Mouse (Mus musculus): Measurements from ENCODE around the gene Tmem108. TPM values are rescaled to one million over a fixed set of nuclear protein-coding genes. Genes with fewer than 3 reads are reported as not detected.

Tmem108 gene
- polyA plus RNA-seq, 1 experiment from 2014 or later, result 8.5 TPM

- Histone ChIP-seq H3K9ac (no peak overlapping the region), H3K27ac (replicated peaks) (no peak overlapping the region), H3K4me2 (replicated peaks) (no peak overlapping the region), H3K4me1 (peaks cover 10% of the 10 kb centered on the region), H3K4me3 (replicated peaks) (no peak overlapping the region), H3K27me3 (peaks cover 18% of the 10 kb centered on the region), H3K9me3 (replicated peaks) (no peaks in the 10 kb centered on the region), H3K36me3 (no peaks in the 10 kb centered on the region)
- 84% methylated on average over 7 of the region's 7 CpGs for WGBS
- ATAC-seq (ENCODE audit: insufficient number of reproducible peaks, low FRiP score, low TSS enrichment, low read depth), result no peak
Measured at GRCm38 (mm10) chr9:103758246-103758645, 3.4 kb downstream of the Tmem108 start.

- H3K9me3 ChIP-seq (replicated peaks), result no peaks in the 10 kb centered on the region
- H3K4me2 ChIP-seq (replicated peaks), result no peak overlapping the region
- no peaks in the 10 kb centered on the region for H3K27me3 ChIP-seq
- no peak overlapping the region for H3K9ac ChIP-seq
- H3K27ac ChIP-seq (replicated peaks), result no peak overlapping the region
- H3K4me3 ChIP-seq (replicated peaks), result no peak overlapping the region
- no peaks in the 10 kb centered on the region for H3K4me1 ChIP-seq
- no peaks in the 10 kb centered on the region for H3K36me3 ChIP-seq
- 90% methylated on average over 10 of the region's 10 CpGs for WGBS
- ATAC-seq (ENCODE audit: insufficient number of reproducible peaks, low FRiP score, low TSS enrichment, low read depth), result no peak
Measured at GRCm38 (mm10) chr9:103752618-103753017, 9.0 kb downstream of the Tmem108 start.

GRCm38 (mm10) chr9:103751568-103751967 lies 10.1 kb downstream of the Tmem108 start:
- WGBS, result 41% methylated on average over 9 of the region's 9 CpGs
- Histone ChIP-seq H3K36me3 (no peaks in the 10 kb centered on the region), H3K27me3 (no peaks in the 10 kb centered on the region), H3K9me3 (replicated peaks) (no peaks in the 10 kb centered on the region), H3K4me2 (replicated peaks) (no peak overlapping the region), H3K27ac (replicated peaks) (no peak overlapping the region), H3K4me1 (no peaks in the 10 kb centered on the region), H3K4me3 (replicated peaks) (no peak overlapping the region), H3K9ac (no peak overlapping the region)
- ATAC-seq (ENCODE audit: insufficient number of reproducible peaks, low FRiP score, low TSS enrichment, low read depth), result 0 out of 2 replicates have a peak, but pooled peaks have one; percentile 39

- no peaks in the 10 kb centered on the region for H3K36me3 ChIP-seq
- no peaks in the 10 kb centered on the region for H3K4me1 ChIP-seq
- no peak overlapping the region for H3K4me3 ChIP-seq (replicated peaks)
- 68% methylated on average over 9 of the region's 9 CpGs for WGBS
- H3K9me3 ChIP-seq (replicated peaks), result no peaks in the 10 kb centered on the region
- H3K9ac ChIP-seq, result no peak overlapping the region
- H3K4me2 ChIP-seq (replicated peaks), result no peak overlapping the region
- no peak overlapping the region for H3K27ac ChIP-seq (replicated peaks)
- H3K27me3 ChIP-seq, result no peaks in the 10 kb centered on the region
- ATAC-seq (ENCODE audit: insufficient number of reproducible peaks, low FRiP score, low TSS enrichment, low read depth), result no peak
Measured at GRCm38 (mm10) chr9:103750491-103750890, 11.1 kb downstream of the Tmem108 start.

- no peak overlapping the region for H3K4me2 ChIP-seq (replicated peaks)
- no peak for ATAC-seq (ENCODE audit: insufficient number of reproducible peaks, low FRiP score, low TSS enrichment, low read depth)
Measured at GRCm38 (mm10) chr9:103746598-103746997, 15.0 kb downstream of the Tmem108 start.

GRCm38 (mm10) chr9:103740145-103740544 lies 21.5 kb downstream of the Tmem108 start:
- no peak overlapping the region for H3K4me3 ChIP-seq (replicated peaks)
- 31% methylated on average over 12 of the region's 12 CpGs for WGBS
- no peak overlapping the region for H3K4me2 ChIP-seq (replicated peaks)
- no peaks in the 10 kb centered on the region for H3K9me3 ChIP-seq (replicated peaks)
- no peaks in the 10 kb centered on the region for H3K36me3 ChIP-seq
- no peaks in the 10 kb centered on the region for H3K27me3 ChIP-seq
- H3K27ac ChIP-seq (replicated peaks), result no peak overlapping the region
- H3K4me1 ChIP-seq, result no peaks in the 10 kb centered on the region
- H3K9ac ChIP-seq, result no peak overlapping the region
- no peak for ATAC-seq (ENCODE audit: insufficient number of reproducible peaks, low FRiP score, low TSS enrichment, low read depth)

More at GRCm38 (mm10) chr9:103746598-103746997, 15.0 kb downstream of the Tmem108 start:
- Histone ChIP-seq H3K4me1 (no peaks in the 10 kb centered on the region), H3K27me3 (no peaks in the 10 kb centered on the region), H3K9ac (no peak overlapping the region), H3K36me3 (no peaks in the 10 kb centered on the region), H3K4me3 (replicated peaks) (no peak overlapping the region), H3K27ac (replicated peaks) (no peak overlapping the region), H3K9me3 (replicated peaks) (no peaks in the 10 kb centered on the region)
- 84% methylated on average over 5 of the region's 5 CpGs for WGBS

- Histone ChIP-seq H3K4me3 (replicated peaks) (no peak overlapping the region), H3K9ac (no peak overlapping the region), H3K27me3 (no peaks in the 10 kb centered on the region), H3K4me1 (no peaks in the 10 kb centered on the region), H3K36me3 (no peaks in the 10 kb centered on the region), H3K27ac (replicated peaks) (no peak overlapping the region), H3K9me3 (replicated peaks) (no peaks in the 10 kb centered on the region), H3K4me2 (replicated peaks) (no peak overlapping the region)
- 84% methylated on average over 4 of the region's 4 CpGs for WGBS
- no peak for ATAC-seq (ENCODE audit: insufficient number of reproducible peaks, low FRiP score, low TSS enrichment, low read depth)
Measured at GRCm38 (mm10) chr9:103739062-103739461, 22.6 kb downstream of the Tmem108 start.

GRCm38 (mm10) chr9:103729716-103730115 lies 31.9 kb downstream of the Tmem108 start:
- 72% methylated on average over 2 of the region's 2 CpGs for WGBS
- no peaks in the 10 kb centered on the region for H3K36me3 ChIP-seq
- no peak overlapping the region for H3K9ac ChIP-seq
- H3K9me3 ChIP-seq (replicated peaks), result no peaks in the 10 kb centered on the region
- no peak overlapping the region for H3K27ac ChIP-seq (replicated peaks)
- ATAC-seq (ENCODE audit: insufficient number of reproducible peaks, low FRiP score, low TSS enrichment, low read depth), result no peak
- H3K4me1 ChIP-seq, result no peaks in the 10 kb centered on the region
- no peak overlapping the region for H3K4me3 ChIP-seq (replicated peaks)
- no peaks in the 10 kb centered on the region for H3K27me3 ChIP-seq
- H3K4me2 ChIP-seq (replicated peaks), result no peak overlapping the region

- Histone ChIP-seq H3K9ac (no peak overlapping the region), H3K4me3 (replicated peaks) (no peak overlapping the region), H3K27ac (replicated peaks) (no peak overlapping the region), H3K4me1 (no peaks in the 10 kb centered on the region), H3K9me3 (replicated peaks) (no peaks in the 10 kb centered on the region), H3K36me3 (no peaks in the 10 kb centered on the region), H3K4me2 (replicated peaks) (no peak overlapping the region), H3K27me3 (no peaks in the 10 kb centered on the region)
- no peak for ATAC-seq (ENCODE audit: insufficient number of reproducible peaks, low FRiP score, low TSS enrichment, low read depth)
- 60% methylated on average over 16 of the region's 16 CpGs for WGBS
Measured at GRCm38 (mm10) chr9:103726751-103727462, 34.7 kb downstream of the Tmem108 start.

- Histone ChIP-seq H3K27me3 (no peaks in the 10 kb centered on the region), H3K9me3 (replicated peaks) (no peaks in the 10 kb centered on the region), H3K27ac (replicated peaks) (no peak overlapping the region), H3K36me3 (no peaks in the 10 kb centered on the region), H3K4me1 (no peaks in the 10 kb centered on the region), H3K4me3 (replicated peaks) (no peak overlapping the region), H3K9ac (no peak overlapping the region), H3K4me2 (replicated peaks) (no peak overlapping the region)
- ATAC-seq (ENCODE audit: insufficient number of reproducible peaks, low FRiP score, low TSS enrichment, low read depth), result no peak
- 80% methylated on average over 7 of the region's 7 CpGs for WGBS
Measured at GRCm38 (mm10) chr9:103725497-103725896, 36.1 kb downstream of the Tmem108 start.

- H3K27ac ChIP-seq (replicated peaks), result no peak overlapping the region
- H3K9ac ChIP-seq, result no peak overlapping the region
- H3K36me3 ChIP-seq, result no peaks in the 10 kb centered on the region
- H3K9me3 ChIP-seq (replicated peaks), result no peaks in the 10 kb centered on the region
- no peak for ATAC-seq (ENCODE audit: insufficient number of reproducible peaks, low FRiP score, low TSS enrichment, low read depth)
- H3K4me1 ChIP-seq, result no peaks in the 10 kb centered on the region
- 78% methylated on average over 3 of the region's 3 CpGs for WGBS
- H3K27me3 ChIP-seq, result no peaks in the 10 kb centered on the region
- no peak overlapping the region for H3K4me2 ChIP-seq (replicated peaks)
- no peak overlapping the region for H3K4me3 ChIP-seq (replicated peaks)
Measured at GRCm38 (mm10) chr9:103721486-103721885, 40.2 kb downstream of the Tmem108 start.

GRCm38 (mm10) chr9:103721081-103721480 lies 40.6 kb downstream of the Tmem108 start:
- Histone ChIP-seq H3K4me1 (no peaks in the 10 kb centered on the region), H3K4me3 (replicated peaks) (no peak overlapping the region), H3K9me3 (replicated peaks) (no peaks in the 10 kb centered on the region), H3K4me2 (replicated peaks) (no peak overlapping the region), H3K27me3 (no peaks in the 10 kb centered on the region), H3K27ac (replicated peaks) (no peak overlapping the region), H3K36me3 (no peaks in the 10 kb centered on the region), H3K9ac (no peak overlapping the region)
- WGBS, result 78% methylated on average over 8 of the region's 8 CpGs
- ATAC-seq (ENCODE audit: insufficient number of reproducible peaks, low FRiP score, low TSS enrichment, low read depth), result no peak
